Mouse (Mus musculus) cerebellum, adult 8-10 months (tissue): ENCODE data around the gene Zfp385a.

Experiments used
- DNase-seq: peaks from one replicate; pipeline ENCODE4 v3.0.0; 2022

Zfp385a gene

GRCm38 (mm10) chr15:103362950-103363349 lies 23.1 kb upstream of the Zfp385a start:
- no peak for DNase-seq

GRCm38 (mm10) chr15:103362333-103362732 lies 22.4 kb upstream of the Zfp385a start:
- no peak for DNase-seq

DNA sequence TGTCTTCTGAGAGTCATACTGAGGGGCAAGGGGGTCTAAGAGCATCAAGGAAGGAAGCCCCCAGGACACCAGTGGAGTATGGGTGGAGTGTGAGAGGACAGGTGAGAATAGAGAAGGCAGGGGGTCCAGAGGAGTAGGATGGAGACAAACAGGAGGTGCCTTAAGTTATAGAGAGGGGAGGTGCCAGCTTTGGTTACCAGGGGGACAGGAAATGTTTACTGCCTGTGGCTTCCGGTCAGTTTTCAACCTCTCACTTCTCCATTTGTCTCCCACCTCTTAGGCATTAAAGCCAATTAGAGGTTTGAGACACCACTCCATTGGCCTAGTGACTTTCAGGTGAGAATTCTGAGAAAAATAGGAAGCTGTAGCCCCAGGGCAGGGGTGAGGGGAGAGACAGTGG lies 21.4 kb upstream of the Zfp385a start:
- DNase-seq, result no peak

DNA sequence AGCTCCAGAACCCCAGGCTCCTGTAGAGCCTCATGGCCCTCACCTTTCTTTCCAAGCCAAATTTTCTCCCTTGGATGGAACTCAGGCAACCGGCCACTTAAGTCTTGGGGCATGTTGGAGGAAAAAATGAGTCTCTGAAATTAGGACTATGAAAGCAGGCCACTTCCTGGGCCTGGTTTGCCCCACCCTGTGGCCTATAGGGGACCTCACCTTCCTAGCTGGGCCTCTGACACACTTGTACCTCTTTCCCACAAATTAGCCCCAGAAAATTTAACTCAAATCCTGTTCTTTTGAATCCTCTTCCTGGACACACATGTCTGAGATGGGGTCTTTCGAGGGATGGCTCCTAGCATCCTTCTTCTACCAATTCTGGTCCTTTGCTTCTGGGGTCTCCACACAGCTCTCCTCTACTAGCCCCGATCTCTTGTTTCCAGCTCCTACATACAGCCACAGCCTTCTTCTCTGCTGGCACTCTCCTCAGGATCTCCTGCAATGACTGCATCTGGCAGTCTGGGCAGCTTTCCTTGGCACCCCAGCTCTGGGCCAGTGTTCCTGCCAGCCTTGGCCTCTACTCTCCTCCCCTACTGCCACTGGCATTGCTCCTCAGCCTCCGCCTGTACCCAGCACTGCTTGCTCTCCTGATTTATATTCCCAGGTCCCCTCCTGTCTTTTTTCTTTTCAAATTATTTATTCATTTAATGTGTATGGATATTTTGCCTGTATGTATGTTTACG lies 20.1 kb upstream of the Zfp385a start:
- peak; percentile 80 for DNase-seq

GRCm38 (mm10) chr15:103359122-103359510 lies 19.2 kb upstream of the Zfp385a start:
- no peak for DNase-seq

- DNase-seq, result no peak
These were observed 18.6 kb upstream of the Zfp385a start for GRCm38 (mm10) chr15:103358278-103359121.

GRCm38 (mm10) chr15:103357817-103358216 lies 17.9 kb upstream of the Zfp385a start:
- no peak for DNase-seq

DNA sequence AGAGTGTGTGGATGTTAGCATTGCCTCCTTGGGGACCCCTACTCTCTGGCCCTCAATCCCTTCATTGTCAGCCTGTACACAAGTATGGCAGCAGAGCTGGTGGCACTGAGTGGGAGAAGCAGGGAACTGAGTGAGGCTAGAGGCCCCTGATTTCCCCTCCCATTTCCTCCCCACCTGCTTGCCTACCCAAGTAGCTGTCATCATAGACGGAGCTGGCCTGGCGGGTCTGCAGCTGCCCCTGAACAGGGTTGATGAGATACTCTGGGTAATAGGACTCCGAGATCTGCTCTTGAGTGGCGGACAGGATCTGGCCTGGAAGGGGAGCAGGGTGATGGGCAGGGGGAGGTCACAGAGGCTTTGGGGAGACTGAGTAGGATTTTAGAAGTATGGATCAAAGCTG lies 16.2 kb upstream of the Zfp385a start:
- DNase-seq, result no peak

DNA sequence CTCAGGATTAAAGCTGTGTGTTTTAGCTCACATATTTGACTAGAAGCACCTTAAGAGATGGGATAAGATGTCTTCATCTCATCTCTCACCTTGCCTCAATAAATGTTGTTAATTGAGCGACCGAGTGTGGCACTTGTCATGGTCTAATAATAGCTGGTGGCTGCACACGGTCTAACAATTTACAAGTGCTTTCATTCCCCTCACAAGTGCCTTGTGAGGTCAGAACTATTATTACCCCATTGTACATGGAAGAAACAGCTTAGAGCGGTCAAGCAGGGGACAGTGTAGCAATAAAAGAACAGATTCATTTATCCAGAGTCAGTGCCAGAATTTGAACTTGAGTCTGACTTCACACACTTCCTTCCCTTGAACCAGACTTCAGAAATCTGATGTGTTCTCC lies 15.5 kb upstream of the Zfp385a start:
- no peak for DNase-seq

DNA sequence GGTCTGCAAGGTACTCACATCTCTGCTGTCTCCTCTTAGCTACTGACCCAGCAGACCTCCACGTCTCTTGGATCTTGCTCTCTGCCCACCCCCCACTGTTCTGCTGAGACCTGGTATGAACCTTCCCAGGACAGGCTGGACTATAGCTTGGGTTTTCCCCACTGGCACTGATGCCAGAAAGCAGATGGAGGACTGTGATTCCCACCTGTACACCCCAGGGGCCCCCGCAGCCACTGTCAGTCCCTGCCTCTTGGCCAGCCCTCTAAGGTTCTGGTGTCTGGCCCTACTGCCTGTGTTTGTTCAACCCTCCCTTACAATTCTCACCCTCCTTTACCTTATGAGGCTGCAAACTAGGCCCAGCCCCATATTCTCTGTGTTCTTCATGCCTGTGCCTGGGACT lies 14.8 kb upstream of the Zfp385a start:
- DNase-seq, result peak; percentile 80

- DNase-seq, result no peak
These were observed 13.8 kb upstream of the Zfp385a start for GRCm38 (mm10) chr15:103353511-103354256.

GRCm38 (mm10) chr15:103352856-103353255 lies 13.0 kb upstream of the Zfp385a start:
- DNase-seq, result peak; percentile 46

- no peak for DNase-seq
These were observed 7.4 kb upstream of the Zfp385a start for GRCm38 (mm10) chr15:103347275-103347684.

- DNase-seq, result no peak
These were observed 5.9 kb upstream of the Zfp385a start for GRCm38 (mm10) chr15:103345789-103346188.

GRCm38 (mm10) chr15:103343556-103343955 lies 3.7 kb upstream of the Zfp385a start:
- no peak for DNase-seq

- no peak for DNase-seq
These were observed 3.1 kb upstream of the Zfp385a start for GRCm38 (mm10) chr15:103343008-103343407.

DNA sequence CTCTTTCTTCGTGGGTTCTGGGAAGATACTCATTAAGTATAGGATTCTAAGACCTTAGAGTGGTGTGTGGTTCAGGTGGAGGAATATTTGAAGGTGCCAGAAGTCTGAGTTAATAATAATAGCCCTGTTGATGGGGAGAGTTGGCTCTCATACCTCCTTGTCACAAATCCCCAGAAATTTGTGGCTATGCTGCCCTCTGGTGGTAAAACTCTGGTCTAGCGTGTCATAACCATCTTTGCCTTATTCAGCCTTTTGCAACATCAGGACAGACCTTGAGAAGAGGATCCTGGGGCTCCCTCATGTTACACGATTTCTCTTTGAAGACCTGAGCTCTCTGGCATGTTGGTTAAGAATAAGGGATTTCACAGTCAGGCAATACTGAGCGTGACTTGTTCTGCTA lies 2.5 kb upstream of the Zfp385a start:
- peak; percentile 68 for DNase-seq

GRCm38 (mm10) chr15:103341547-103341946 lies 1.7 kb upstream of the Zfp385a start:
- no peak for DNase-seq

DNA sequence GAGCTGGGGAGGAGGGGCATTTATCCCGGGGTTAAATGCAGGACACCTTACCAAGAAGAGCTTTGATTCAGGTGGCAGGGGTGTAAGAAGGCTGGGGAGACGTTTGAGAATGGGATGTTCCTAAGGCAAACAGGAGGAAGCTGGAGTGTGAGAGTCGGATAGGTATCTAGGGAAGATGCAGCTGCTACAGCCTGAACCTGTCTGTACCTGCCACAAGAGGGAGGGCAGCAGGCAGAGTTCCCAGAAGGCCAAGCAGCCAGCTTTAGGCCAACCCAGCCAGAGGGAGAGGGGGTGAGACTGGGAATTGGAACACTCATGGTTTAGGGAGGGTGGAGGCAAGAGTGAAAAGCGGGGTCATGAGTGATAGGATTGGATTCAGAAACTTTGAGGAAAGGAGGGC lies 893 bp upstream of the Zfp385a start:
- no peak for DNase-seq

DNA sequence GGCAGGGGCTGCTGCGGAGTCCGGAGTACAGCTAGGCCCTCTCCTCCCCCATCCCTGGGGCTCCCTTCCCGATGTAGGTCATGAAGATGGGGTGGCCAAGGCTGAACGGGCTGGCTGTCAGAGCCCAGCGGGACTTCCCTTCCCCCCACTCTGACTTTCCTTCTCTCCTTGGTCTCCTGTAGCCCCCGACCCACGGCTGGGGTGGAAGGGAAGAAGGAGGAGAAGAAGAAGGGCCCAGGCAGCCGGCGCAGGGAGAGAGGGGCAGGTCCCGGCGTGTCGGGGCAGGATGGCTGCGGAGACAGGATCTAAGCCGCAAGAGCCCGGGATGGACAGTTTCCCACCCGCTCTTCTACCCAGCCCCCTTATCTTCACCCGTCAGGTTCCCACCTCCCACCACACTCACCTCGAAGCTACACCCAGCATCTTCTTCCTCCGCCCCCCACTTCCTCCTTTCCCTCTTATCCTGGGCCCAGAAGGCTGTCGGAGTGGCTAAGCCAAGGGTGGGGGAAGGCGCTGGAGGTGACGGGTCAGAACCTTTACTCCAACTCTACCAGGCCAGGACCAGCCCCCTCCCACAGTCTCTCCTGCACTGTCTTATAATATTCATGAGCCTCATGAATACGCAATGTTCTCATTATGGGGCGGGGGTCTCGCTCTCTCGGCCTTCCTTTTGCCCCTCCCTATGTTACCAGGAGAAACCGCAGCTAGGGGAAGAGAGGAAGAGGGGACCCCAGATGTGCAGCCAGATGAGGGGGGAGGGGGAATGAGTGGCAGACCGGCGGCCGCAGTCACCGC lies 530 bp downstream of the Zfp385a start:
- no peak for DNase-seq

GRCm38 (mm10) chr15:103338829-103339165 lies 1.1 kb downstream of the Zfp385a start:
- no peak for DNase-seq

GRCm38 (mm10) chr15:103336996-103337667 lies 2.8 kb downstream of the Zfp385a start:
- no peak for DNase-seq
